Mouse (Mus musculus) neural tube, embryonic 12.5 days (tissue): Measurements from ENCODE around the gene Ccdc155. TPM values are rescaled to one million over a fixed set of nuclear protein-coding genes. Genes with fewer than 3 reads are reported as not detected.

Source experiments
- ATAC-seq: fragments of 200-750 bp; cut with Nextera tagmentation; 2 replicates; pipeline ENCODE4 v1.8.0; 2017; ENCODE audit warnings: low read depth, mild to moderate bottlenecking, moderate TSS enrichment, moderate library complexity; ENCODE audit not compliant: low FRiP score
- H3K27ac ChIP-seq: fragments of 300-500 bp; sonication (generic); 2 replicates; pipeline ENCODE4 v1.5.1; 2016
- H3K27me3 ChIP-seq: fragments of 300-500 bp; sonication (generic); replicated peaks from 2 replicates; pipeline ENCODE4 v1.6.1; 2016; ENCODE audit warnings: mild to moderate bottlenecking
- H3K36me3 ChIP-seq: fragments of 300-500 bp; sonication (generic); 2 replicates; pipeline ENCODE4 v1.6.1; 2016; ENCODE audit warnings: mild to moderate bottlenecking
- H3K4me1 ChIP-seq: fragments of 300-500 bp; sonication (generic); 2 replicates; pipeline ENCODE4 v1.6.1; 2016
- H3K4me2 ChIP-seq: fragments of 300-500 bp; sonication (generic); replicated peaks from 2 replicates; pipeline ENCODE4 v1.6.1; 2016; ENCODE audit warnings: mild to moderate bottlenecking
- H3K4me3 ChIP-seq: fragments of 300-500 bp; sonication (generic); 2 replicates; pipeline ENCODE4 v1.5.1; 2016
- H3K9ac ChIP-seq: fragments of 300-500 bp; sonication (generic); 2 replicates; pipeline ENCODE4 v1.6.1; 2016; ENCODE audit warnings: mild to moderate bottlenecking
- H3K9me3 ChIP-seq: fragments of 300-500 bp; sonication (generic); 2 replicates; pipeline ENCODE4 v1.6.1; 2016; ENCODE audit warnings: mild to moderate bottlenecking
- WGBS: fragments of 180-500 bp; shearing (Covaris S2); methylation state at CpG from one replicate; pipeline ENCODE4 v1.1.7; 2016; 5-methylcytosine and 5-hydroxymethylcytosine counted together
- polyA plus RNA-seq: library from polyadenylated mRNA; unstranded; fragments of >200 nt; fragmentation: Nextera tagmentation; extraction: Ambion mirVana; gene quantifications from 2 replicates; pipeline ENCODE4 v1.2.1, GENCODE M21; 2016

Gene Ccdc155
- polyA plus RNA-seq, 1 experiment from 2014 or later, result 0.74 TPM

GRCm38 (mm10) chr7:45234333-45234841 lies 29.7 kb upstream of the Ccdc155 start:
- Histone ChIP-seq H3K27me3 (peaks cover 32% of the 10 kb centered on the region), H3K4me1 (peaks cover 17% of the 10 kb centered on the region), H3K4me3 (no peak overlapping the region), H3K36me3 (peaks cover 29% of the 10 kb centered on the region), H3K9ac (no peak overlapping the region), H3K4me2 (peak overlapping the region; percentile 43), H3K9me3 (no peaks in the 10 kb centered on the region), H3K27ac (no peak overlapping the region)
- peak; percentile 12; the same call in 1 of the 2 replicates for ATAC-seq
- WGBS, result 8% methylated on average over 29 of the region's 29 CpGs

GRCm38 (mm10) chr7:45233580-45234332 lies 29.1 kb upstream of the Ccdc155 start:
- peaks cover 35% of the 10 kb centered on the region for H3K36me3 ChIP-seq
- no peaks in the 10 kb centered on the region for H3K9me3 ChIP-seq
- no peak overlapping the region for H3K27ac ChIP-seq
- ATAC-seq, result peak; percentile 4; the same call in 1 of the 2 replicates
- no peak overlapping the region for H3K4me3 ChIP-seq
- H3K4me1 ChIP-seq, result peaks cover 17% of the 10 kb centered on the region
- H3K4me2 ChIP-seq, result peak overlapping the region; percentile 43
- no peak overlapping the region for H3K9ac ChIP-seq
- 33% methylated on average over 20 of the region's 20 CpGs for WGBS
- peaks cover 26% of the 10 kb centered on the region for H3K27me3 ChIP-seq

DNA sequence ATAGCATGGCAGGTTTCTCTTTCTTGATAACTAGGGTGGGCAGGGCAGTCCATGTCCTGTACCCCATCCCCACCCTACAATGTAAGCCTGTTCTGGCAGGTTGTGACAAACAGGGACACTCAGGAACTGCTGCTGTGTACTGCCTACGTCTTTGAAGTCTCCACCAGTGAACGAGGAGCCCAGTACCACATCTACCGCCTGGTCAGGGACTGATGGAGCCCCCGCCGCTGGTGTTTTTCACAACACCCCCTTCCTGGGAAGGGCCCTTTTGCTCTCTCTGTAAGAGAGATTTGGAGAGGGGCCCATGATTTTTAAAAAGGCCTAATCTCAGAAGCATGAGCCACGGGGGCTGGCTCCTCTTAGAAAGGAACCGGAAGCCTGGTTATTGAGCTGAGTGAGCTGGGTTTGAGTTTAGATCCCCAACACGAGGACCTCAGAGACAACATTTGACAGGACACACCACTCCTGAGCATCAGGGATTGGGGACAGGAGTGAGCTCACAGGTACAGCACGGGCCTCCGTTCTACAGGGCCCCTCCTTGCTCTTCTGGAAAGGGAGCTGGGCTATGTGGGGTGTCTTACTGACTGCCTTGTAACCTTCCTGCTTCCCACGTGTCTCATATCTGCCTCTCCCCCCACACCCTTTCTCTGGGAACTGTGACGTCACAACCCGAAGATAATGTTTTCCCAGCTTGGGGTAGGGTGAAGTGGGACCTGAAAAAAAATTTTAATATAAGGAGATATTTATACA lies 28.2 kb upstream of the Ccdc155 start:
- Histone ChIP-seq H3K9me3 (no peaks in the 10 kb centered on the region), H3K4me2 (no peak overlapping the region), H3K27me3 (peaks cover 18% of the 10 kb centered on the region; the same call in 1 of the 2 replicates), H3K36me3 (peaks cover 43% of the 10 kb centered on the region), H3K27ac (no peak overlapping the region), H3K4me1 (peaks cover 17% of the 10 kb centered on the region), H3K4me3 (no peak overlapping the region), H3K9ac (no peak overlapping the region)
- ATAC-seq, result no peak
- 70% methylated on average over 13 of the region's 13 CpGs for WGBS

DNA sequence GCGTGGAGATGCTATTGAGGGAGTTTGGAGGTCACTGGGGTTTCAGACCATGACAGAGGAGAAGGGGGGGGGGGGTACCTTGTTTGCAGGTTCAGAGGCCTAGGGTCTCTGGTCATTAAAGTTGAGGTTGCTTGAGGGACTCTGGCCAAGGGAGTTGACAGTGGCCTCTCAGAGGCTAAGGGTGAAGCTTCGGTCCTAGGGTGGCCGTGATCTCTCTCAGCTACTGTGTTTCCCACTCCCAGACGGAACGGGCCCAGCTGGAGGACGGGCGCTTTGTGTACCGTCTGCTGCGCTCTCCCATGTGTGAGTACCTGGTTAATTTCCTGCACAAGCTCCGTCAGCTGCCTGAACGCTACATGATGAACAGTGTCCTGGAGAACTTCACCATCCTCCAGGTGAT lies 27.2 kb upstream of the Ccdc155 start:
- 89% methylated on average over 11 of the region's 11 CpGs for WGBS
- Histone ChIP-seq H3K27ac (no peak overlapping the region), H3K36me3 (peaks cover 50% of the 10 kb centered on the region), H3K9ac (no peak overlapping the region), H3K4me1 (peaks cover 17% of the 10 kb centered on the region), H3K4me3 (no peak overlapping the region), H3K27me3 (peaks cover 14% of the 10 kb centered on the region; the same call in 1 of the 2 replicates), H3K9me3 (no peaks in the 10 kb centered on the region), H3K4me2 (no peak overlapping the region)
- no peak for ATAC-seq

- Histone ChIP-seq H3K9ac (no peak overlapping the region), H3K4me3 (no peak overlapping the region), H3K9me3 (no peaks in the 10 kb centered on the region), H3K4me2 (no peak overlapping the region), H3K27ac (no peak overlapping the region), H3K27me3 (peaks cover 7% of the 10 kb centered on the region; the same call in 1 of the 2 replicates), H3K4me1 (peaks cover 17% of the 10 kb centered on the region), H3K36me3 (peaks cover 58% of the 10 kb centered on the region)
- no peak for ATAC-seq
- 91% methylated on average over 12 of the region's 12 CpGs for WGBS
Observed at GRCm38 (mm10) chr7:45231192-45231591, 26.5 kb upstream of the Ccdc155 start.

DNA sequence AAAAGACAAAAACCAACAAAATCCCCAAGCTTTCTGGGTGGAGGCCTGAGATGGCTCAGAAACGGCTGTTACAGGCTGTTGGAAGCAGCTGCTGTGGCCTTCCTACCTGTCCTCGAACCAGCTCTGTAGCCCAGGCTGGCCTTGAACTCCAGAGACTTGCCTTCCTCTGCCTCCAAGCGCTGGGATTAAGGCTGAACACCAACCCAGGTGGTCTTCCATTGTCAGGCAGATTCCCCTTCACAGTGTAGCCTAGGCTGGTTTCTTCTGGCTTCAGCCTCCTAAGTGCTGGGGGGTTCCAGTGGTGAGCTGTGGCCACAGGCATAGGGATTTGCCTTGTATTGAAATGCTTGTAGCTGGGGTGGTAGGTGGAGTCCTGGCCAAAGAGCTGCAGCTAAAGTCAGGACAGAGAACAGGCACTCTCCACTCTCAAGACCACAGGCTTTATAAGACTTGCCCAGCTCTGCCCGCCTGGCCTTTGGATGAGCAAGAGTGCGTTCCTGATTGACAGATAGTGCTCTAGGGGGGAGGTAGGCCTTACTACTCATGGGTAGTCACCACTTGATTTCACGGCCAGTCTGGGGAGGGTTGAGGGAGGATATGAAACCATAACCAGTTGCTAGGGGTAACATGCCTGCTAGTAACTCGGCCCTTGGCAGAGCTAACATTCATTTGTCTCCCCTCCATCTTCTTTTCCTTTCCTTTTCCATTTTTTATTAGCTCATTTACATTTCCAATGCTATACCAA lies 24.9 kb upstream of the Ccdc155 start:
- peak overlapping the region; percentile 17; the same call in 1 of the 2 replicates for H3K27ac ChIP-seq
- H3K4me3 ChIP-seq, result no peak overlapping the region
- H3K9ac ChIP-seq, result no peak overlapping the region
- no peaks in the 10 kb centered on the region for H3K9me3 ChIP-seq
- H3K4me1 ChIP-seq, result peaks cover 15% of the 10 kb centered on the region
- no peak overlapping the region for H3K4me2 ChIP-seq
- H3K27me3 ChIP-seq, result no peaks in the 10 kb centered on the region; the same call in 1 of the 2 replicates
- peaks cover 73% of the 10 kb centered on the region for H3K36me3 ChIP-seq
- WGBS, result 89% methylated on average over 7 of the region's 7 CpGs
- ATAC-seq, result no peak

GRCm38 (mm10) chr7:45229046-45229445 lies 24.4 kb upstream of the Ccdc155 start:
- peaks cover 9% of the 10 kb centered on the region for H3K4me1 ChIP-seq
- H3K9me3 ChIP-seq, result no peaks in the 10 kb centered on the region
- no peak overlapping the region for H3K27ac ChIP-seq
- 97% methylated on average over 8 of the region's 8 CpGs for WGBS
- H3K4me3 ChIP-seq, result no peak overlapping the region
- no peak overlapping the region for H3K4me2 ChIP-seq
- H3K27me3 ChIP-seq, result no peaks in the 10 kb centered on the region; the same call in 1 of the 2 replicates
- no peak overlapping the region for H3K9ac ChIP-seq
- ATAC-seq, result no peak
- H3K36me3 ChIP-seq, result peaks cover 79% of the 10 kb centered on the region

DNA sequence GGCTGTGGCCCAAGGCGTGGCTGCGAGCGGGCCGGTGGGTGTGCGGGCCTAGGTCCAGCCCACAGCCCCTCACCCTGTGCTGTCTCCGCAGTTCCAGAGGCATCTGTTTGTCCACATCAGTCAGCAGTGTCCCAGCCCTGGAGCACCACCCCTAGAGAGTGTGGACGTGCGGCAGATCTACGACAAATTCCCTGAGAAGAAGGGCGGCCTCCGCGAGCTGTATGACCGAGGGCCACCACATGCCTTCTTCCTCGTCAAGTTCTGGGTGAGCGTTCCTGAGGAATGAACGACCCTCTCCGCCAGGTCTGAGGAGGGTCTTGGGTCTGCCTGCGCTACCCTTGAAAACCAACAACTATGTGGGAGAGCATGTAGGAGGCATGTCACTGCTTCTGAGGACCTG lies 23.9 kb upstream of the Ccdc155 start:
- no peak overlapping the region for H3K4me3 ChIP-seq

GRCm38 (mm10) chr7:45226421-45226820 lies 21.7 kb upstream of the Ccdc155 start:
- peaks cover 83% of the 10 kb centered on the region for H3K36me3 ChIP-seq
- 97% methylated on average over 5 of the region's 5 CpGs for WGBS
- no peaks in the 10 kb centered on the region for H3K27me3 ChIP-seq
- H3K9ac ChIP-seq, result no peak overlapping the region
- ATAC-seq, result no peak
- H3K4me3 ChIP-seq, result no peak overlapping the region
- no peaks in the 10 kb centered on the region for H3K9me3 ChIP-seq
- no peak overlapping the region for H3K4me2 ChIP-seq
- no peak overlapping the region for H3K27ac ChIP-seq
- H3K4me1 ChIP-seq, result peaks cover 3% of the 10 kb centered on the region; the same call in 1 of the 2 replicates

More for the DNA sequence above, 23.9 kb upstream of the Ccdc155 start:
- Histone ChIP-seq H3K9me3 (no peaks in the 10 kb centered on the region), H3K4me2 (no peak overlapping the region), H3K27me3 (no peaks in the 10 kb centered on the region), H3K27ac (no peak overlapping the region), H3K9ac (no peak overlapping the region), H3K4me1 (peaks cover 5% of the 10 kb centered on the region; the same call in 1 of the 2 replicates), H3K36me3 (peaks cover 83% of the 10 kb centered on the region)
- 94% methylated on average over 18 of the region's 18 CpGs for WGBS
- ATAC-seq, result no peak

GRCm38 (mm10) chr7:45224826-45225225 lies 20.1 kb upstream of the Ccdc155 start:
- Histone ChIP-seq H3K4me1 (peaks cover 3% of the 10 kb centered on the region; the same call in 1 of the 2 replicates), H3K36me3 (peaks cover 91% of the 10 kb centered on the region), H3K9me3 (no peaks in the 10 kb centered on the region), H3K4me2 (no peak overlapping the region), H3K27me3 (no peaks in the 10 kb centered on the region), H3K27ac (no peak overlapping the region), H3K4me3 (no peak overlapping the region), H3K9ac (no peak overlapping the region)
- WGBS, result 97% methylated on average over 7 of the region's 7 CpGs
- no peak for ATAC-seq

GRCm38 (mm10) chr7:45221680-45222079 lies 17.0 kb upstream of the Ccdc155 start:
- 86% methylated on average over 2 of the region's 2 CpGs for WGBS
- Histone ChIP-seq H3K9me3 (no peaks in the 10 kb centered on the region), H3K4me2 (no peak overlapping the region), H3K4me1 (peaks cover 29% of the 10 kb centered on the region), H3K9ac (no peak overlapping the region), H3K27ac (no peak overlapping the region), H3K4me3 (no peak overlapping the region), H3K27me3 (no peaks in the 10 kb centered on the region), H3K36me3 (peaks cover 85% of the 10 kb centered on the region)
- ATAC-seq, result no peak
